ENCODE assay signal across 13 mouse cellular contexts in genomic region chr4:148857398-148858084, GRCm38 (mm10). TPM values are rescaled to one million over a fixed set of nuclear protein-coding genes. Genes with fewer than 3 reads are reported as not detected.
DNase-seq lines count a peak whose midpoint lies in the region; ATAC-seq lines count a peak whose summit lies in the region.
"Had no signal": no experiment of that assay in that cellular context is flagged by ENCODE, and none has a peak within 500 bp of the region (broad histone marks: within the 10 kb centered on the region; RNA-seq: fewer than 3 reads in every experiment).

No protein-coding gene starts in this region.

- H3K4me3 ChIP-seq in forebrain, embryonic 10.5 days: no peak overlapping the region
- H3K4me3 ChIP-seq in forebrain, embryonic 13.5 days: no peak overlapping the region
- no peak overlapping the region for H3K4me3 ChIP-seq in heart, embryonic 16.5 days (ENCODE audit: low read length)
- no peak overlapping the region for H3K4me3 ChIP-seq in heart, embryonic 11.5 days (ENCODE audit: low read depth, low read length)
- H3K4me3 ChIP-seq in limb, embryonic 15.5 days: no peak overlapping the region
- H3K4me3 ChIP-seq in limb, embryonic 10.5 days: no peak overlapping the region
- no peak overlapping the region for H3K4me3 ChIP-seq in neural tube, embryonic 15.5 days (replicated peaks)
- H3K4me3 ChIP-seq: liver, embryonic 13.5 days; midbrain, embryonic 12.5 days had no signal

- H3K4me2 ChIP-seq in forebrain, embryonic 13.5 days: no peak overlapping the region
- H3K4me2 ChIP-seq in heart, embryonic 16.5 days (ENCODE audit: low read depth, low read length): no peak overlapping the region
- no peak overlapping the region for H3K4me2 ChIP-seq in heart, embryonic 11.5 days
- no peak overlapping the region for H3K4me2 ChIP-seq in limb, embryonic 15.5 days
- H3K4me2 ChIP-seq in neural tube, embryonic 15.5 days: no peak overlapping the region
- H3K4me2 ChIP-seq: liver, embryonic 13.5 days; midbrain, embryonic 12.5 days had no signal

- H3K9ac ChIP-seq in forebrain, embryonic 13.5 days: no peak overlapping the region
- H3K9ac ChIP-seq in heart, embryonic 16.5 days (ENCODE audit: low read length): no peak overlapping the region
- no peak overlapping the region for H3K9ac ChIP-seq in heart, embryonic 11.5 days (ENCODE audit: low read depth, low read length)
- H3K9ac ChIP-seq in limb, embryonic 15.5 days: no peak overlapping the region
- no peak overlapping the region for H3K9ac ChIP-seq in neural tube, embryonic 15.5 days (replicated peaks)
- H3K9ac ChIP-seq: liver, embryonic 13.5 days; midbrain, embryonic 12.5 days had no signal

- peaks cover 93% of the 10 kb centered on the region for H3K27me3 ChIP-seq in forebrain, embryonic 10.5 days (ENCODE audit: poor library complexity, severe bottlenecking)
- peaks cover 53% of the 10 kb centered on the region for H3K27me3 ChIP-seq in forebrain, embryonic 13.5 days
- H3K27me3 ChIP-seq in heart, embryonic 16.5 days (ENCODE audit: control insufficient read depth, insufficient read depth, low read length): peaks cover 6% of the 10 kb centered on the region
- peaks cover 18% of the 10 kb centered on the region for H3K27me3 ChIP-seq in heart, embryonic 11.5 days (ENCODE audit: control insufficient read depth, insufficient read depth, low read length)
- peaks cover 74% of the 10 kb centered on the region for H3K27me3 ChIP-seq in limb, embryonic 15.5 days
- peaks cover 88% of the 10 kb centered on the region for H3K27me3 ChIP-seq in limb, embryonic 10.5 days (ENCODE audit: low read depth, poor library complexity, severe bottlenecking)
- H3K27me3 ChIP-seq in neural tube, embryonic 15.5 days (replicated peaks): peaks cover 59% of the 10 kb centered on the region

- 79% methylated on average over 13 of the region's 13 CpGs for WGBS in forebrain, embryonic 10.5 days
- 63% methylated on average over 13 of the region's 13 CpGs for WGBS in forebrain, embryonic 13.5 days
- WGBS in heart, embryonic 16.5 days: 48% methylated on average over 13 of the region's 13 CpGs
- 61% methylated on average over 13 of the region's 13 CpGs for WGBS in heart, embryonic 11.5 days (ENCODE audit: insufficient replicate concordance)
- WGBS in limb, embryonic 15.5 days: 73% methylated on average over 13 of the region's 13 CpGs
- 77% methylated on average over 13 of the region's 13 CpGs for WGBS in limb, embryonic 10.5 days
- 53% methylated on average over 13 of the region's 13 CpGs for WGBS in neural tube, embryonic 15.5 days

- H3K4me1 ChIP-seq in forebrain, embryonic 10.5 days: peaks cover 94% of the 10 kb centered on the region
- peaks cover 74% of the 10 kb centered on the region for H3K4me1 ChIP-seq in forebrain, embryonic 13.5 days
- H3K4me1 ChIP-seq in heart, embryonic 16.5 days (ENCODE audit: control insufficient read depth, insufficient read depth, low read length): peaks cover 58% of the 10 kb centered on the region
- H3K4me1 ChIP-seq in heart, embryonic 11.5 days (ENCODE audit: control insufficient read depth, insufficient read depth, low read length): peaks cover 37% of the 10 kb centered on the region
- peaks cover 24% of the 10 kb centered on the region for H3K4me1 ChIP-seq in limb, embryonic 15.5 days
- peaks cover 71% of the 10 kb centered on the region for H3K4me1 ChIP-seq in limb, embryonic 10.5 days
- H3K4me1 ChIP-seq in neural tube, embryonic 15.5 days: peaks cover 50% of the 10 kb centered on the region
- H3K4me1 ChIP-seq: liver, embryonic 13.5 days had no signal

- DNase-seq in forebrain, embryonic 10.5 days (ENCODE audit: extremely low spot score, low spot score): no peak
- DNase-seq in limb, embryonic 10.5 days (ENCODE audit: low spot score): no peak
- DNase-seq in retina, embryonic 14.5 days (ENCODE audit: low spot score): no peak
- DNase-seq: cerebellum, adult 9-10 months; layer of hippocampus, adult 9-11 months; liver, embryonic 13.5 days; spleen, adult 18-20 months had no signal

- no peaks in the 10 kb centered on the region for H3K36me3 ChIP-seq in forebrain, embryonic 10.5 days (replicated peaks)
- no peaks in the 10 kb centered on the region for H3K36me3 ChIP-seq in forebrain, embryonic 13.5 days (ENCODE audit: poor library complexity, severe bottlenecking)
- H3K36me3 ChIP-seq in heart, embryonic 16.5 days (ENCODE audit: control insufficient read depth, insufficient read depth): no peaks in the 10 kb centered on the region
- no peaks in the 10 kb centered on the region for H3K36me3 ChIP-seq in heart, embryonic 11.5 days (ENCODE audit: control insufficient read depth, insufficient read depth, low read length)
- no peaks in the 10 kb centered on the region for H3K36me3 ChIP-seq in limb, embryonic 15.5 days
- H3K36me3 ChIP-seq in limb, embryonic 10.5 days: no peaks in the 10 kb centered on the region
- H3K36me3 ChIP-seq in neural tube, embryonic 15.5 days: no peaks in the 10 kb centered on the region
- H3K36me3 ChIP-seq: liver, embryonic 13.5 days; midbrain, embryonic 12.5 days had no signal

- H3K9me3 ChIP-seq in forebrain, embryonic 10.5 days: no peaks in the 10 kb centered on the region
- H3K9me3 ChIP-seq in forebrain, embryonic 13.5 days (replicated peaks): no peaks in the 10 kb centered on the region
- no peaks in the 10 kb centered on the region for H3K9me3 ChIP-seq in heart, embryonic 16.5 days (replicated peaks; ENCODE audit: control insufficient read depth, low read length)
- H3K9me3 ChIP-seq in heart, embryonic 11.5 days (replicated peaks; ENCODE audit: control insufficient read depth, low read length): no peaks in the 10 kb centered on the region
- H3K9me3 ChIP-seq in limb, embryonic 15.5 days: no peaks in the 10 kb centered on the region
- no peaks in the 10 kb centered on the region for H3K9me3 ChIP-seq in limb, embryonic 10.5 days (replicated peaks)
- H3K9me3 ChIP-seq in neural tube, embryonic 15.5 days (replicated peaks): no peaks in the 10 kb centered on the region
- H3K9me3 ChIP-seq: liver, embryonic 13.5 days; midbrain, embryonic 12.5 days had no signal

- peak overlapping the region; percentile 60 for H3K27ac ChIP-seq in forebrain, embryonic 10.5 days
- no peak overlapping the region for H3K27ac ChIP-seq in forebrain, embryonic 13.5 days
- H3K27ac ChIP-seq in heart, embryonic 16.5 days (ENCODE audit: low read length): peak overlapping the region; percentile 61
- no peak overlapping the region for H3K27ac ChIP-seq in heart, embryonic 11.5 days (ENCODE audit: low read depth, low read length)
- no peak overlapping the region for H3K27ac ChIP-seq in limb, embryonic 15.5 days
- no peak overlapping the region for H3K27ac ChIP-seq in limb, embryonic 10.5 days
- H3K27ac ChIP-seq in neural tube, embryonic 15.5 days (replicated peaks): 0 out of 2 replicates have a peak overlapping the region, but pooled peaks have one; percentile 33
- H3K27ac ChIP-seq: liver, embryonic 13.5 days had no signal

- no peak for ATAC-seq in forebrain, embryonic 13.5 days
- ATAC-seq in heart, embryonic 16.5 days (replicated peaks; ENCODE audit: extremely low read depth, insufficient read depth, low FRiP score): peak; percentile 35
- ATAC-seq in heart, embryonic 11.5 days (replicated peaks; ENCODE audit: insufficient number of reproducible peaks, low FRiP score, low TSS enrichment): no peak
- 0 out of 2 replicates have a peak, but pooled peaks have one; percentile 25 for ATAC-seq in limb, embryonic 15.5 days (ENCODE audit: insufficient number of reproducible peaks, low FRiP score, low TSS enrichment, low read depth)
- no peak for ATAC-seq in neural tube, embryonic 15.5 days (ENCODE audit: low FRiP score)

RNA-seq across cellular contexts. Expression of gene Casz1, which starts 53.3 kb away (rescaled TPM):
- 4.4 and 4.7 TPM in 2 replicates for polyA plus RNA-seq in forebrain, embryonic 10.5 days (2016; fragmentation: Nextera tagmentation; extraction: Ambion mirVana)
- polyA plus RNA-seq in forebrain, embryonic 13.5 days (2015; fragmentation: Nextera tagmentation; extraction: Ambion mirVana): 1.3 and 1.9 TPM in 2 replicates
- polyA plus RNA-seq in heart, embryonic 16.5 days (2015; fragmentation: Nextera tagmentation; extraction: Ambion mirVana): 22.4 and 25.7 TPM in 2 replicates
- 15.1 and 19.9 TPM in 2 replicates for polyA plus RNA-seq in heart, embryonic 11.5 days (2014; fragmentation: Nextera tagmentation; extraction: Ambion mirVana)
- 7.2 and 9.9 TPM in 2 replicates for polyA plus RNA-seq in limb, embryonic 15.5 days (2015; fragmentation: Nextera tagmentation; extraction: Ambion mirVana)
- 1.0 and 2.1 TPM in 2 replicates for polyA plus RNA-seq in limb, embryonic 10.5 days (2016; fragmentation: Nextera tagmentation; extraction: Ambion mirVana)
- polyA plus RNA-seq in neural tube, embryonic 15.5 days (2015; fragmentation: Nextera tagmentation; extraction: Ambion mirVana): 11.0 and 12.3 TPM in 2 replicates

Comparison
In these comparisons a context has a peak if more than half of its experiments do, and no peak if none do; other contexts are left out.
1. H3K27ac ChIP-seq: peak in forebrain, embryonic 10.5 days (single experiment), heart, embryonic 16.5 days (single experiment) and neural tube, embryonic 15.5 days (single experiment); none in forebrain, embryonic 13.5 days (single experiment), heart, embryonic 11.5 days (single experiment), limb, embryonic 15.5 days (single experiment) and limb, embryonic 10.5 days (single experiment).
2. ATAC-seq: peak in heart, embryonic 16.5 days (single experiment) and limb, embryonic 15.5 days (single experiment); none in forebrain, embryonic 13.5 days (single experiment), heart, embryonic 11.5 days (single experiment) and neural tube, embryonic 15.5 days (single experiment).